Mouse (Mus musculus) kidney, postnatal 0 days (tissue): Measurements from ENCODE around the gene Adat1. TPM values are rescaled to one million over a fixed set of nuclear protein-coding genes. Genes with fewer than 3 reads are reported as not detected.

ENCODE experiments used
- ATAC-seq: fragments of 200-750 bp; cut with Nextera tagmentation; replicated peaks from 2 replicates; pipeline ENCODE4 v1.8.0; 2017; ENCODE audit warnings: low read depth, moderate number of reproducible peaks, moderate TSS enrichment, moderate library complexity; ENCODE audit not compliant: low FRiP score
- DNase-seq: peaks from one replicate; pipeline ENCODE4 v3.0.0-alpha.2; 2016; ENCODE audit warnings: low spot score
- H3K27ac ChIP-seq: fragments of 300-500 bp; sonication (generic); 2 replicates; pipeline ENCODE4 v1.5.1; 2014; ENCODE audit warnings: mild to moderate bottlenecking
- H3K27me3 ChIP-seq: fragments of 300-500 bp; sonication (generic); 2 replicates; pipeline ENCODE4 v1.6.1; 2014; ENCODE audit warnings: low read length, mixed read lengths; ENCODE audit not compliant: insufficient read depth
- H3K36me3 ChIP-seq: fragments of 300-500 bp; sonication (generic); 2 replicates; pipeline ENCODE4 v1.6.1; 2014; ENCODE audit warnings: low read length, mixed read lengths; ENCODE audit not compliant: insufficient read depth
- H3K4me1 ChIP-seq: fragments of 300-500 bp; sonication (generic); replicated peaks from 2 replicates; pipeline ENCODE4 v1.6.1; 2014; ENCODE audit warnings: antibody characterized with exemption, low read length, mixed read lengths; ENCODE audit not compliant: insufficient read depth
- H3K4me2 ChIP-seq: fragments of 300-500 bp; sonication (generic); 2 replicates; pipeline ENCODE4 v1.6.1; 2014; ENCODE audit warnings: mild to moderate bottlenecking, low read length, moderate library complexity, mixed read lengths
- H3K4me3 ChIP-seq: fragments of 300-500 bp; sonication (generic); replicated peaks from 2 replicates; pipeline ENCODE4 v1.5.1; 2014; ENCODE audit warnings: low read depth, low read length
- H3K9ac ChIP-seq: fragments of 300-500 bp; sonication (generic); 2 replicates; pipeline ENCODE4 v1.6.1; 2014; ENCODE audit warnings: low read depth, low read length
- H3K9me3 ChIP-seq: fragments of 300-500 bp; sonication (generic); replicated peaks from 2 replicates; pipeline ENCODE4 v1.6.1; 2016; ENCODE audit warnings: low read length, inconsistent platforms, mixed read lengths
- CTCF ChIP-seq: IDR thresholded peaks from 2 replicates; pipeline ENCODE4 v1.5.1; 2016; ENCODE audit warnings: antibody characterized with exemption, low read depth, mild to moderate bottlenecking, moderate library complexity
- WGBS: fragments of 180-500 bp; shearing (Covaris S2); extraction: QIAGEN DNeasy Blood & Tissue Kit; methylation state at CpG from one replicate; pipeline ENCODE4 v1.1.7; 2014; 5-methylcytosine and 5-hydroxymethylcytosine counted together
- polyA plus RNA-seq: library from polyadenylated mRNA; unstranded; fragments of >200 nt; fragmentation: Nextera tagmentation; extraction: Ambion mirVana; gene quantifications from 2 replicates; pipeline ENCODE4 v1.2.1, GENCODE M21; 2015

Adat1 gene
- polyA plus RNA-seq, 1 experiment from 2014 or later: 5.3 TPM

- Histone ChIP-seq H3K9ac (no peak overlapping the region), H3K4me1 (peaks cover 13% of the 10 kb centered on the region; the same call in 1 of the 2 replicates), H3K4me2 (no peak overlapping the region), H3K27ac (no peak overlapping the region), H3K36me3 (no peaks in the 10 kb centered on the region), H3K4me3 (no peak overlapping the region), H3K27me3 (no peaks in the 10 kb centered on the region), H3K9me3 (no peaks in the 10 kb centered on the region)
- ATAC-seq (no peak), DNase-seq (no peak)
- TF ChIP-seq CTCF: no peak
- 66% methylated on average over 3 of the region's 3 CpGs for WGBS
Observed at GRCm38 (mm10) chr8:111937184-111937583, 54.9 kb downstream of the Adat1 start.

- Histone ChIP-seq H3K4me2 (no peak overlapping the region), H3K27ac (no peak overlapping the region), H3K9me3 (no peaks in the 10 kb centered on the region), H3K4me1 (peaks cover 7% of the 10 kb centered on the region; the same call in 1 of the 2 replicates), H3K9ac (no peak overlapping the region), H3K27me3 (no peaks in the 10 kb centered on the region), H3K4me3 (no peak overlapping the region), H3K36me3 (no peaks in the 10 kb centered on the region)
- 94% methylated on average over 2 of the region's 2 CpGs for WGBS
- no peak for ATAC-seq
- TF ChIP-seq CTCF: no peak
- DNase-seq: no peak
Observed at GRCm38 (mm10) chr8:111934201-111934600, 57.9 kb downstream of the Adat1 start.

- TF ChIP-seq CTCF: peak; percentile 44; the same call in 1 of the 2 replicates
- Histone ChIP-seq H3K4me2 (peak within 1 kb of the TSS; percentile 98), H3K9me3 (no peaks in the 10 kb centered on the region), H3K27me3 (no peaks in the 10 kb centered on the region), H3K36me3 (no peaks in the 10 kb centered on the region), H3K27ac (peak within 1 kb of the TSS; percentile 47; the same call in 1 of the 2 replicates), H3K4me1 (peaks cover 7% of the 10 kb centered on the region; the same call in 1 of the 2 replicates), H3K9ac (peak within 1 kb of the TSS; percentile 59), H3K4me3 (peak within 1 kb of the TSS; percentile 58)
- 0% methylated on average over 53 of the region's 53 CpGs for WGBS
- DNase-seq: peak; percentile 98
- peak; percentile 98 for ATAC-seq
Observed at GRCm38 (mm10) chr8:111933348-111934076, 58.6 kb downstream of the Adat1 start, which contains the start of gene Tmem231. Gene Tmem231, minus strand, starts transcription at chr8:111933881.

GRCm38 (mm10) chr8:111932580-111933336 is 59.3 kb downstream of the Adat1 start:
- no peaks in the 10 kb centered on the region for H3K27me3 ChIP-seq
- DNase-seq (peak; percentile 92), ATAC-seq (peak; percentile 70)
- no peaks in the 10 kb centered on the region for H3K9me3 ChIP-seq
- no peak for TF ChIP-seq CTCF
- peaks cover 7% of the 10 kb centered on the region; the same call in 1 of the 2 replicates for H3K4me1 ChIP-seq
- peak overlapping the region; percentile 98 for H3K4me2 ChIP-seq
- WGBS: 29% methylated on average over 19 of the region's 19 CpGs
- H3K9ac ChIP-seq: peak overlapping the region; percentile 59
- peak overlapping the region; percentile 47; the same call in 1 of the 2 replicates for H3K27ac ChIP-seq
- no peaks in the 10 kb centered on the region for H3K36me3 ChIP-seq
- peak overlapping the region; percentile 58 for H3K4me3 ChIP-seq

- H3K9ac ChIP-seq: no peak overlapping the region
- no peaks in the 10 kb centered on the region for H3K9me3 ChIP-seq
- DNase-seq (no peak), ATAC-seq (no peak)
- 73% methylated on average over 16 of the region's 16 CpGs for WGBS
- peaks cover 7% of the 10 kb centered on the region; the same call in 1 of the 2 replicates for H3K4me1 ChIP-seq
- no peak overlapping the region for H3K4me2 ChIP-seq
- no peak overlapping the region for H3K27ac ChIP-seq
- H3K27me3 ChIP-seq: no peaks in the 10 kb centered on the region
- TF ChIP-seq CTCF: no peak
- no peak overlapping the region for H3K4me3 ChIP-seq
- H3K36me3 ChIP-seq: no peaks in the 10 kb centered on the region
Observed at GRCm38 (mm10) chr8:111931721-111932120, 60.4 kb downstream of the Adat1 start.

- no peak for DNase-seq
- no peaks in the 10 kb centered on the region for H3K27me3 ChIP-seq
- 75% methylated on average over 8 of the region's 8 CpGs for WGBS
- H3K36me3 ChIP-seq: no peaks in the 10 kb centered on the region
- no peak overlapping the region for H3K27ac ChIP-seq
- ATAC-seq: no peak
- H3K4me2 ChIP-seq: no peak overlapping the region
- peaks cover 7% of the 10 kb centered on the region; the same call in 1 of the 2 replicates for H3K4me1 ChIP-seq
- no peak overlapping the region for H3K4me3 ChIP-seq
- H3K9me3 ChIP-seq: no peaks in the 10 kb centered on the region
- TF ChIP-seq CTCF: no peak
- no peak overlapping the region for H3K9ac ChIP-seq
Observed at GRCm38 (mm10) chr8:111929648-111930344, 62.3 kb downstream of the Adat1 start.
